Mouse (Mus musculus): ENCODE measurements at regions not wholly inside any gene's neighbourhood (a gene's known extent, or its start where the extent isn't known, plus 50 kb on each side); places are given as distances from the start of the nearest gene placed in this dataset.

GRCm38 (mm10) chr6:140934286-140934685 is 205.2 kb downstream of the Gm11077 start:
- no peak for ATAC-seq (ENCODE audit: insufficient read depth)
- Histone ChIP-seq H3K27ac (replicated peaks) (no peak overlapping the region), H3K4me2 (no peak overlapping the region), H3K4me3 (replicated peaks) (no peak overlapping the region), H3K9ac (no peak overlapping the region), H3K36me3 (replicated peaks) (no peaks in the 10 kb centered on the region), H3K9me3 (replicated peaks) (no peaks in the 10 kb centered on the region), H3K27me3 (no peaks in the 10 kb centered on the region), H3K4me1 (replicated peaks) (no peaks in the 10 kb centered on the region)
- WGBS (ENCODE audit: insufficient replicate concordance), result 60% methylated on average over 6 of the region's 6 CpGs

- Histone ChIP-seq H3K9me3 (replicated peaks) (no peaks in the 10 kb centered on the region), H3K9ac (no peak overlapping the region), H3K27ac (replicated peaks) (no peak overlapping the region), H3K4me1 (replicated peaks) (no peaks in the 10 kb centered on the region), H3K36me3 (replicated peaks) (no peaks in the 10 kb centered on the region), H3K27me3 (no peaks in the 10 kb centered on the region), H3K4me2 (no peak overlapping the region), H3K4me3 (replicated peaks) (no peak overlapping the region)
- ATAC-seq (ENCODE audit: insufficient read depth), result no peak
- WGBS (ENCODE audit: insufficient replicate concordance), result 65% methylated on average over 1 of the region's 1 CpGs
Measured at GRCm38 (mm10) chr6:140938025-140938424, 208.9 kb downstream of the Gm11077 start.

GRCm38 (mm10) chr6:140946720-140947119 is 217.6 kb downstream of the Gm11077 start:
- Histone ChIP-seq H3K27ac (replicated peaks) (no peak overlapping the region), H3K4me1 (replicated peaks) (no peaks in the 10 kb centered on the region), H3K4me2 (no peak overlapping the region), H3K9me3 (replicated peaks) (no peaks in the 10 kb centered on the region), H3K36me3 (replicated peaks) (no peaks in the 10 kb centered on the region), H3K4me3 (replicated peaks) (no peak overlapping the region), H3K9ac (no peak overlapping the region), H3K27me3 (no peaks in the 10 kb centered on the region)
- 38% methylated on average over 2 of the region's 2 CpGs for WGBS (ENCODE audit: insufficient replicate concordance)
- no peak for ATAC-seq (ENCODE audit: insufficient read depth)

GRCm38 (mm10) chr6:140950483-140950882 is 221.4 kb downstream of the Gm11077 start:
- H3K4me1 ChIP-seq (replicated peaks), result no peaks in the 10 kb centered on the region
- no peaks in the 10 kb centered on the region for H3K9me3 ChIP-seq (replicated peaks)
- WGBS (ENCODE audit: insufficient replicate concordance), result 71% methylated on average over 6 of the region's 6 CpGs
- H3K9ac ChIP-seq, result no peak overlapping the region
- H3K4me3 ChIP-seq (replicated peaks), result no peak overlapping the region
- H3K36me3 ChIP-seq (replicated peaks), result no peaks in the 10 kb centered on the region
- no peaks in the 10 kb centered on the region for H3K27me3 ChIP-seq
- no peak overlapping the region for H3K27ac ChIP-seq (replicated peaks)
- no peak overlapping the region for H3K4me2 ChIP-seq
- ATAC-seq (ENCODE audit: insufficient read depth), result no peak

GRCm38 (mm10) chr6:140953256-140953655 is 224.2 kb downstream of the Gm11077 start:
- Histone ChIP-seq H3K4me1 (replicated peaks) (no peaks in the 10 kb centered on the region), H3K4me3 (replicated peaks) (no peak overlapping the region), H3K9me3 (replicated peaks) (no peaks in the 10 kb centered on the region), H3K4me2 (no peak overlapping the region), H3K27me3 (no peaks in the 10 kb centered on the region), H3K36me3 (replicated peaks) (no peaks in the 10 kb centered on the region), H3K27ac (replicated peaks) (no peak overlapping the region), H3K9ac (no peak overlapping the region)
- ATAC-seq (ENCODE audit: insufficient read depth), result no peak

- Histone ChIP-seq H3K27ac (replicated peaks) (no peak overlapping the region), H3K27me3 (no peaks in the 10 kb centered on the region), H3K9ac (no peak overlapping the region), H3K4me1 (replicated peaks) (no peaks in the 10 kb centered on the region), H3K4me2 (no peak overlapping the region), H3K4me3 (replicated peaks) (no peak overlapping the region), H3K36me3 (replicated peaks) (no peaks in the 10 kb centered on the region), H3K9me3 (replicated peaks) (no peaks in the 10 kb centered on the region)
- 48% methylated on average over 1 of the region's 1 CpGs for WGBS (ENCODE audit: insufficient replicate concordance)
- ATAC-seq (ENCODE audit: insufficient read depth), result no peak
Measured at GRCm38 (mm10) chr6:140953721-140954120, 224.6 kb downstream of the Gm11077 start.

- Histone ChIP-seq H3K4me2 (no peak overlapping the region), H3K4me1 (replicated peaks) (no peaks in the 10 kb centered on the region)
- 27% methylated on average over 13 of the region's 13 CpGs for WGBS (ENCODE audit: insufficient replicate concordance)
Measured at GRCm38 (mm10) chr6:140955751-140956521, 226.9 kb downstream of the Gm11077 start.

GRCm38 (mm10) chr6:140956522-140956863 is 227.4 kb downstream of the Gm11077 start:
- Histone ChIP-seq H3K9ac (no peak overlapping the region), H3K36me3 (replicated peaks) (no peaks in the 10 kb centered on the region), H3K4me3 (replicated peaks) (no peak overlapping the region), H3K27ac (replicated peaks) (no peak overlapping the region), H3K4me2 (no peak overlapping the region), H3K9me3 (replicated peaks) (no peaks in the 10 kb centered on the region), H3K27me3 (no peaks in the 10 kb centered on the region), H3K4me1 (replicated peaks) (no peaks in the 10 kb centered on the region)
- WGBS (ENCODE audit: insufficient replicate concordance), result 74% methylated on average over 4 of the region's 4 CpGs
- ATAC-seq (ENCODE audit: insufficient read depth), result no peak

More at GRCm38 (mm10) chr6:140955751-140956521, 226.9 kb downstream of the Gm11077 start:
- ATAC-seq (ENCODE audit: insufficient read depth), result no peak
- Histone ChIP-seq H3K9me3 (replicated peaks) (no peaks in the 10 kb centered on the region), H3K4me3 (replicated peaks) (no peak overlapping the region), H3K9ac (no peak overlapping the region), H3K27ac (replicated peaks) (no peak overlapping the region), H3K27me3 (no peaks in the 10 kb centered on the region), H3K36me3 (replicated peaks) (no peaks in the 10 kb centered on the region)

GRCm38 (mm10) chr6:140961987-140962386 is 232.9 kb downstream of the Gm11077 start:
- Histone ChIP-seq H3K4me2 (no peak overlapping the region), H3K4me1 (replicated peaks) (no peaks in the 10 kb centered on the region), H3K9ac (no peak overlapping the region), H3K27ac (replicated peaks) (no peak overlapping the region), H3K27me3 (no peaks in the 10 kb centered on the region), H3K9me3 (replicated peaks) (no peaks in the 10 kb centered on the region), H3K4me3 (replicated peaks) (no peak overlapping the region), H3K36me3 (replicated peaks) (no peaks in the 10 kb centered on the region)
- 74% methylated on average over 11 of the region's 11 CpGs for WGBS (ENCODE audit: insufficient replicate concordance)
- ATAC-seq (ENCODE audit: insufficient read depth), result no peak

GRCm38 (mm10) chr6:140962563-140962962 is 233.5 kb downstream of the Gm11077 start:
- no peaks in the 10 kb centered on the region for H3K4me1 ChIP-seq (replicated peaks)
- no peak overlapping the region for H3K4me2 ChIP-seq
- H3K27ac ChIP-seq (replicated peaks), result no peak overlapping the region
- no peaks in the 10 kb centered on the region for H3K36me3 ChIP-seq (replicated peaks)
- no peaks in the 10 kb centered on the region for H3K27me3 ChIP-seq
- no peaks in the 10 kb centered on the region for H3K9me3 ChIP-seq (replicated peaks)
- H3K9ac ChIP-seq, result no peak overlapping the region
- WGBS (ENCODE audit: insufficient replicate concordance), result 42% methylated on average over 4 of the region's 4 CpGs
- no peak overlapping the region for H3K4me3 ChIP-seq (replicated peaks)
- ATAC-seq (ENCODE audit: insufficient read depth), result no peak

- Histone ChIP-seq H3K36me3 (replicated peaks) (no peaks in the 10 kb centered on the region), H3K9ac (no peak overlapping the region), H3K27me3 (no peaks in the 10 kb centered on the region), H3K27ac (replicated peaks) (no peak overlapping the region), H3K4me2 (no peak overlapping the region), H3K4me1 (replicated peaks) (no peaks in the 10 kb centered on the region), H3K4me3 (replicated peaks) (no peak overlapping the region), H3K9me3 (replicated peaks) (0 out of 2 replicates have a peak, but pooled peaks cover 7% of the 10 kb centered on the region)
- no peak for ATAC-seq (ENCODE audit: insufficient read depth)
- 66% methylated on average over 6 of the region's 6 CpGs for WGBS (ENCODE audit: insufficient replicate concordance)
Measured at GRCm38 (mm10) chr6:140973732-140974131, 244.6 kb downstream of the Gm11077 start.

GRCm38 (mm10) chr6:140976989-140977388 is 247.9 kb downstream of the Gm11077 start:
- Histone ChIP-seq H3K4me1 (replicated peaks) (no peaks in the 10 kb centered on the region), H3K9ac (no peak overlapping the region), H3K27ac (replicated peaks) (no peak overlapping the region), H3K4me3 (replicated peaks) (no peak overlapping the region), H3K36me3 (replicated peaks) (no peaks in the 10 kb centered on the region), H3K9me3 (replicated peaks) (0 out of 2 replicates have a peak, but pooled peaks cover 6% of the 10 kb centered on the region), H3K4me2 (no peak overlapping the region), H3K27me3 (no peaks in the 10 kb centered on the region)
- 58% methylated on average over 5 of the region's 5 CpGs for WGBS (ENCODE audit: insufficient replicate concordance)
- ATAC-seq (ENCODE audit: insufficient read depth), result no peak

Measured in liver, embryonic 15.5 days (tissue).